Mouse (Mus musculus) hindbrain, embryonic 11.5 days (tissue): ENCODE measurements at regions not wholly inside any gene's neighbourhood (a gene's known extent, or its start where the extent isn't known, plus 50 kb on each side); places are given as distances from the start of the nearest gene placed in this dataset.

Experiments
- ATAC-seq: fragments of 200-750 bp; cut with Nextera tagmentation; 2 replicates; pipeline ENCODE4 v1.8.0; 2017; ENCODE audit warnings: mild to moderate bottlenecking, moderate TSS enrichment, moderate library complexity; ENCODE audit not compliant: low FRiP score
- DNase-seq: peaks from one replicate; pipeline ENCODE4 v3.0.0-alpha.2; 2015; ENCODE audit warnings: low spot score
- H3K27ac ChIP-seq: fragments of 300-500 bp; sonication (generic); 2 replicates; pipeline ENCODE4 v1.5.1; 2014; ENCODE audit warnings: mild to moderate bottlenecking, low read depth, low read length
- H3K27me3 ChIP-seq: fragments of 300-500 bp; sonication (generic); 2 replicates; pipeline ENCODE4 v1.6.1; 2014; ENCODE audit warnings: mild to moderate bottlenecking, low read length, moderate library complexity, mixed read lengths; ENCODE audit not compliant: control insufficient read depth, insufficient read depth
- H3K36me3 ChIP-seq: fragments of 300-500 bp; sonication (generic); 2 replicates; pipeline ENCODE4 v1.6.1; 2014; ENCODE audit warnings: mild to moderate bottlenecking, low read length, moderate library complexity, mixed read lengths; ENCODE audit not compliant: control insufficient read depth, insufficient read depth
- H3K4me1 ChIP-seq: fragments of 300-500 bp; sonication (generic); replicated peaks from 2 replicates; pipeline ENCODE4 v1.6.1; 2014; ENCODE audit warnings: low read length, mixed read lengths; ENCODE audit not compliant: control insufficient read depth, insufficient read depth
- H3K4me2 ChIP-seq: fragments of 300-500 bp; sonication (generic); replicated peaks from 2 replicates; pipeline ENCODE4 v1.6.1; 2014; ENCODE audit warnings: mild to moderate bottlenecking, low read depth, low read length
- H3K4me3 ChIP-seq: fragments of 300-500 bp; sonication (generic); 2 replicates; pipeline ENCODE4 v1.5.1; 2014; ENCODE audit warnings: low read depth, low read length
- H3K9ac ChIP-seq: fragments of 300-500 bp; sonication (generic); 2 replicates; pipeline ENCODE4 v1.6.1; 2014; ENCODE audit warnings: low read depth, low read length
- H3K9me3 ChIP-seq: fragments of 300-500 bp; sonication (generic); 2 replicates; pipeline ENCODE4 v1.6.1; 2016; ENCODE audit warnings: low read length; ENCODE audit not compliant: control insufficient read depth
- WGBS: fragments of 180-500 bp; shearing (Covaris S2); extraction: QIAGEN DNeasy Blood & Tissue Kit; methylation state at CpG from one replicate; pipeline ENCODE4 v1.1.7; 2014; 5-methylcytosine and 5-hydroxymethylcytosine counted together

DNA sequence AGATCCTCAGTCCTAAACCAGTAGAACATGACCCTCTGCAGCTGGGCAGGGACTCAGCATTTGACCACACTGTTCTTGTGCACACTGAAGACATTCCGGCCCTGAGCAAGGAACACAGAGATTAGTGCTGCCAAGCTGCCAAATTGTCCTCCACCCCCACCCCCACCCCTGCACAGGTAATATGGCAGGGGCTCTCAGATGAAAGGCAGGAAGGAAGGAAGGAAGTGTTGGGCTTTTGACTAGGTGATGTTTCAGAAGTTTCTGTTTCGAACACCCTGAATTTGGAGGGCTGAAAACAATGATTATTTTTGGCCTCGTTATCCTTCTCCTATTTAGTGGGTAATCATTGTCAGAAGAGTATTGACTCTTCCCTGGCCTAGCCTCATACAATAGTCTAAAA is 96.8 kb upstream of the Npas2 start:
- ATAC-seq: no peak
- no peak overlapping the region for H3K4me2 ChIP-seq
- no peak overlapping the region for H3K4me3 ChIP-seq
- no peak overlapping the region for H3K27ac ChIP-seq
- H3K27me3 ChIP-seq: no peaks in the 10 kb centered on the region
- H3K9me3 ChIP-seq: no peaks in the 10 kb centered on the region
- 92% methylated on average over 3 of the region's 3 CpGs for WGBS
- no peaks in the 10 kb centered on the region for H3K4me1 ChIP-seq
- no peak for DNase-seq
- no peaks in the 10 kb centered on the region for H3K36me3 ChIP-seq
- H3K9ac ChIP-seq: no peak overlapping the region

DNA sequence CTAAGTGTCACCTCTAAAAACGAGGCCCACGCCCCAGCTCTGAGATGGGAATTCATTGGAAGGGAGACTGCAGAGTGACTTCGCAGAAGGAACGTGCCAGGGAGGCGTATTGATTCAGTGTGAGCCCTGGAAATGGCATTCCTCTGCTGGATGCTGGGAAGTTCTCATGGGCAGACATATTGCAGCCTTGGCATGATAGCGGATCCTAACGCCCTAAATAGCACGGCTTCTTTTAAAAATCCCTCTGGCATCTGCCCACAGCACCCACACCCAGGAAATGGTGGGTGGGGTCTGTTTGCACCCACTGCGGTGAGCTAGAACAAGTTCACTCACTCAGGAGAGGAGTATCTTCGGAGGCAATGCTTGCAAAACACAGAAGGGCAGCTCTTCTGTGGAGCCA is 96.0 kb upstream of the Npas2 start:
- DNase-seq (no peak), ATAC-seq (no peak)
- Histone ChIP-seq H3K9me3 (no peaks in the 10 kb centered on the region), H3K27me3 (no peaks in the 10 kb centered on the region), H3K4me1 (no peaks in the 10 kb centered on the region), H3K4me2 (no peak overlapping the region), H3K27ac (no peak overlapping the region), H3K4me3 (no peak overlapping the region), H3K9ac (no peak overlapping the region), H3K36me3 (no peaks in the 10 kb centered on the region)
- WGBS: 92% methylated on average over 10 of the region's 10 CpGs

DNA sequence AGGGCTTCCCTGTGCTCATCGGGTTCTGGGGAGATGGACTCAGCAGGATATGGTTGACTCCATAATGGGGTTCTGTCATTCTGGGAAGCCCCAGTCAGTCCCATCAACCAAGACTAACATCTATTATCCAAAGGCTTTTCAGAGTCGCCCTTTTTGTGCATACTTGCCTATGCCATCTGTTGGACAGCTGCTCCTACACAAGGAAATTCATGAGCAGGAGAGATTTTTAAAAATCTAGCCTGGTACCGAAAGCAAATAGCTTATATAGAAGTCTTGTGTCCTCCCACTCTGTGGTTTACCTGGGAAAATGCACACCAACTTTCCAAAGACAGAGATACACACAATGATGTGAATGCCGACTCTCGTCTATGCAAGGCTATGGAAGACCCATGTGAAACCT is 95.4 kb upstream of the Npas2 start:
- Histone ChIP-seq H3K4me2 (no peak overlapping the region), H3K4me1 (no peaks in the 10 kb centered on the region), H3K27me3 (no peaks in the 10 kb centered on the region), H3K9ac (no peak overlapping the region), H3K9me3 (no peaks in the 10 kb centered on the region), H3K36me3 (no peaks in the 10 kb centered on the region), H3K27ac (no peak overlapping the region), H3K4me3 (no peak overlapping the region)
- WGBS: 88% methylated on average over 5 of the region's 5 CpGs
- ATAC-seq: no peak
- DNase-seq: no peak

DNA sequence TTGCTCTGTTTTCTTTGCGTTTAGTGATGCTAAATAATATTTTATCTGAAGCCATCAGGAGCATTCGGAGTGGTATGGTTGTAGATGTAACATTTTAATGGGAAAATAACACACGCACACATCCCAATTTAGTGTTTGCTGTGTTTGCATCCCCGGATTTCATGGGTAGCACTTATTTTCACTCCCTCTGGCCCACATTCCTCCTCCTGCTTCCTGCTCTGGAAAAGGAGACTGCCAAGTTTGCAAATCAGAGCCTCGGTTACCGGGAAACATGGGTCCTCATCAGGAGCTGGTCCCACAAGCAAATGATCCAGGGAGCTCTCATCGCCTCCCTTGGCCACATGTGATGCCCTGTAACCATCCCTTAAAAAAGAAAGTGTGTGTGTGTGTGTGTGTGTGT is 94.3 kb upstream of the Npas2 start:
- 89% methylated on average over 7 of the region's 7 CpGs for WGBS
- Histone ChIP-seq H3K4me3 (no peak overlapping the region), H3K36me3 (no peaks in the 10 kb centered on the region), H3K4me2 (no peak overlapping the region), H3K4me1 (no peaks in the 10 kb centered on the region), H3K27me3 (no peaks in the 10 kb centered on the region), H3K9ac (no peak overlapping the region), H3K27ac (no peak overlapping the region), H3K9me3 (no peaks in the 10 kb centered on the region)
- ATAC-seq (no peak), DNase-seq (no peak)

- no peak for DNase-seq
- Histone ChIP-seq H3K36me3 (no peaks in the 10 kb centered on the region), H3K27ac (no peak overlapping the region)
These were observed 93.0 kb upstream of the Npas2 start for GRCm38 (mm10) chr1:39100492-39100891.

GRCm38 (mm10) chr1:39102126-39102905 is 91.2 kb upstream of the Npas2 start:
- WGBS: 88% methylated on average over 8 of the region's 8 CpGs

More at GRCm38 (mm10) chr1:39100492-39100891, 93.0 kb upstream of the Npas2 start:
- no peak overlapping the region for H3K4me3 ChIP-seq
- no peak overlapping the region for H3K9ac ChIP-seq
- H3K4me1 ChIP-seq: no peaks in the 10 kb centered on the region
- no peaks in the 10 kb centered on the region for H3K9me3 ChIP-seq
- no peak for ATAC-seq
- H3K4me2 ChIP-seq: no peak overlapping the region
- no peaks in the 10 kb centered on the region for H3K27me3 ChIP-seq

DNA sequence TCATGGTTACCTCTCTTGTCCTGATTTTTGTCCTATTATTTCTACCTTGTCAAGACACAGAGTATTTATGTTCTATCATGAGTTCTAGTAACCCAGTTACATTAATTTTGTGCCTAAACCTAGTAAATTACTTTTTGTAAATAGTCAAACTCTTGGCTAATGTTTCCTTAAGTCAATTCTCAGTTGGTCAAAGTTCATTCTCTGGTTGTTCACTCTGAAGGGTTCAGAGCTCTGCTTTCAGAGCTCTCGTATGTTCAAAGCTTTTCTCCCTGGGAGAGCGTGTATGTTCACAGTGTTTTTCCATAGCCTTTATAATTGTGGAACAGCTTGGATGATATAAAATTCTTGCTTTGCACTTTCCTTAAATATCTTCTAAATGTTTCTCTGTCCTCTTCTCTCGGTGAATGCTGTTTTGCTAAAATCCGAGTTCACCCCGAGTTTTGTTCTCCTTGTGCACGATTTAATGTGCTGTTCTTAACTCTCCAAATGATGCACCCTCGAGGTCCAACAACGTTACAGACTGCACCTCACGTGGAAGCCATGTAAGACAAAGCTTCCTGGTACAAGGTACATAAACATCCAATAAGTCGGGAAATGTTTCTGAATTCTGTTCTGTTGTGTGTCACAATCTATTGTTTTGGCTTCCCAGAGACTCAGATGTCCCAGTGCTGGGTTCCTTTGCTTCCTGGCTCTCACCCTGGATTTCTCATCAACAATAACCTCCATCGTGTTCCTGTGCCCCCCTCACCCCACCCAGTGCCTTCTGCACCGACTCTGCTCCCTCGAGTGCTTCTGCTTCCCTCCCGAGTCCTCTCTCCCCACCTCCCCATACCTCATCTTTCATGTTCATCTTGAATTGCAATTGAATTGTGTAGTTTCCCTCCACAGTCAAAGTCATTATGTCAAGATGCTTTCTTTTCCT is 90.3 kb upstream of the Npas2 start:
- no peak for ATAC-seq
- 84% methylated on average over 14 of the region's 14 CpGs for WGBS

More at GRCm38 (mm10) chr1:39102126-39102905, 91.2 kb upstream of the Npas2 start:
- Histone ChIP-seq H3K4me3 (no peak overlapping the region), H3K27me3 (no peaks in the 10 kb centered on the region), H3K4me1 (no peaks in the 10 kb centered on the region), H3K9ac (no peak overlapping the region), H3K36me3 (no peaks in the 10 kb centered on the region), H3K4me2 (no peak overlapping the region), H3K27ac (no peak overlapping the region), H3K9me3 (no peaks in the 10 kb centered on the region)
- no peak for DNase-seq
- ATAC-seq: no peak

DNA sequence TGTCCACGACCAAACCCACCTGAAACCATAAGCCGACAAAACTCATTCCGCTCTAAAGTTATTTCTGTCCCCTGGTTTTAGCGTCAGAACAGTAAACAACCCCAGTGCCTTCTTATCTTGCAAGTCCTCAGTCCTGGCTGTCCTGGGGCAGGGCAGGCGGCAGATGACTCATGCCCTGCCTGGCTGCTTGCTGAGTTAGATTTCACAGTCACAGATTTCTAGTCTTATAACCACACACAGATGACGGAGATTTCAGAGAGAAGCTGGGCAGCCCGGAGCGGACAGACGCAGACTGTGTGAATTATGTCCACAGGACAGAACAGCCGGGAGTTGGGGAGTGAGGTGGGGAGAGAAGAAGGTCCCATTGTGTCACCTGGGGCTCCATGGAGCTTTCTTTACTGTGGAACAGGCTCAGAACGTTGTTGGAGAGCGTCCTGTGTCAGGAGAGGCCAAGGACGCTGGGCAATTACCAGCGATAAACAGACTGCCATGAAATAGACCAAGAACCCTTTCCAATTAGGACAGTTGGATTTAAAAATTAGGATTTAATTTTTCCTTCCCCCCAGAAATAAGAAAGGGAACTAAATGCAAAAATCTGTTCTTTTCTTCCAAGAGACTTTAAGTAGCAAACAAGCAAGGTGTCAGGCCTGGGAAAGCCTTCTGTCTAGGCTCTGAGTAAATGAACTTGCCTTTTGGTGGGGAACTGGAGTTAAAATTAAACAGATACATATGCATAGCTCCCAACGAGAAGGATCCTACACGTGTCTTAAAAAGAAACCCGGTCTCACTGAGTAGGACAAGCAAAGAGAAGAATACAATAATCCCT is 87.8 kb upstream of the Npas2 start:
- 64% methylated on average over 17 of the region's 17 CpGs for WGBS
- ATAC-seq (no peak), DNase-seq (no peak)
- Histone ChIP-seq H3K36me3 (no peaks in the 10 kb centered on the region), H3K27me3 (no peaks in the 10 kb centered on the region), H3K27ac (no peak overlapping the region), H3K4me2 (no peak overlapping the region), H3K9me3 (no peaks in the 10 kb centered on the region), H3K9ac (no peak overlapping the region), H3K4me3 (no peak overlapping the region), H3K4me1 (no peaks in the 10 kb centered on the region)

More for the DNA sequence above, 90.3 kb upstream of the Npas2 start:
- Histone ChIP-seq H3K36me3 (no peaks in the 10 kb centered on the region), H3K4me3 (no peak overlapping the region), H3K9ac (no peak overlapping the region), H3K9me3 (no peaks in the 10 kb centered on the region), H3K4me2 (no peak overlapping the region), H3K27me3 (no peaks in the 10 kb centered on the region), H3K27ac (no peak overlapping the region), H3K4me1 (no peaks in the 10 kb centered on the region)
- DNase-seq: no peak
